Mouse (Mus musculus) liver, embryonic 11.5 days (tissue): Measurements from ENCODE around the gene Mafk. TPM values are rescaled to one million over a fixed set of nuclear protein-coding genes. Genes with fewer than 3 reads are reported as not detected.

ENCODE experiments used
- ATAC-seq: fragments of 200-750 bp; cut with Nextera tagmentation; replicated peaks from 2 replicates; pipeline ENCODE4 v1.8.0; 2017; ENCODE audit warnings: moderate number of reproducible peaks, mild to moderate bottlenecking, moderate TSS enrichment, moderate library complexity; ENCODE audit not compliant: low FRiP score
- DNase-seq: peaks from one replicate; pipeline ENCODE4 v3.0.0-alpha.2; 2017; ENCODE audit warnings: low spot score
- H3K27ac ChIP-seq: fragments of 300-500 bp; sonication (generic); 2 replicates; pipeline ENCODE4 v1.5.1; 2014; ENCODE audit warnings: mild to moderate bottlenecking, low read depth, low read length, control low read depth
- H3K27me3 ChIP-seq: fragments of 300-500 bp; sonication (generic); replicated peaks from 2 replicates; pipeline ENCODE4 v1.6.1; 2014; ENCODE audit warnings: low read length, mixed read lengths; ENCODE audit not compliant: control insufficient read depth, insufficient read depth
- H3K36me3 ChIP-seq: fragments of 300-500 bp; sonication (generic); 2 replicates; pipeline ENCODE4 v1.6.1; 2014; ENCODE audit warnings: mild to moderate bottlenecking, low read length, moderate library complexity, mixed read lengths; ENCODE audit not compliant: control insufficient read depth, insufficient read depth
- H3K4me1 ChIP-seq: fragments of 300-500 bp; sonication (generic); replicated peaks from 2 replicates; pipeline ENCODE4 v1.6.1; 2014; ENCODE audit warnings: low read length, mixed read lengths; ENCODE audit not compliant: control insufficient read depth, insufficient read depth
- H3K4me2 ChIP-seq: fragments of 300-500 bp; sonication (generic); 2 replicates; pipeline ENCODE4 v1.6.1; 2014; ENCODE audit warnings: mild to moderate bottlenecking, control low read depth, moderate library complexity
- H3K4me3 ChIP-seq: fragments of 300-500 bp; sonication (generic); 2 replicates; pipeline ENCODE4 v1.5.1; 2014; ENCODE audit warnings: low read depth, low read length, control low read depth
- H3K9ac ChIP-seq: fragments of 300-500 bp; sonication (generic); 2 replicates; pipeline ENCODE4 v1.6.1; 2014; ENCODE audit warnings: low read depth, low read length, control low read depth
- H3K9me3 ChIP-seq: fragments of 300-500 bp; sonication (generic); 2 replicates; pipeline ENCODE4 v1.6.1; 2016; ENCODE audit warnings: low read length, inconsistent platforms, mixed read lengths; ENCODE audit not compliant: control insufficient read depth
- WGBS: fragments of 180-500 bp; shearing (Covaris S2); extraction: QIAGEN DNeasy Blood & Tissue Kit; methylation state at CpG from one replicate; pipeline ENCODE4 v1.1.7; 2014; 5-methylcytosine and 5-hydroxymethylcytosine counted together
- polyA plus RNA-seq: library from polyadenylated mRNA; unstranded; fragments of >200 nt; fragmentation: Nextera tagmentation; extraction: Ambion mirVana; gene quantifications from 2 replicates; pipeline ENCODE4 v1.2.1, GENCODE M21; 2014

The Mafk gene
- polyA plus RNA-seq, 1 experiment from 2014 or later, result 30.4 TPM

GRCm38 (mm10) chr5:139758096-139758495 is 33.2 kb upstream of the Mafk start:
- no peaks in the 10 kb centered on the region for H3K27me3 ChIP-seq
- H3K36me3 ChIP-seq, result peaks cover 46% of the 10 kb centered on the region
- no peak overlapping the region for H3K4me3 ChIP-seq
- H3K9ac ChIP-seq, result no peak overlapping the region
- DNase-seq (no peak), ATAC-seq (no peak)
- H3K27ac ChIP-seq, result no peak overlapping the region
- no peak overlapping the region for H3K4me2 ChIP-seq
- WGBS, result 90% methylated on average over 16 of the region's 16 CpGs
- H3K9me3 ChIP-seq, result no peaks in the 10 kb centered on the region
- H3K4me1 ChIP-seq, result no peaks in the 10 kb centered on the region

GRCm38 (mm10) chr5:139764296-139764695 is 27.0 kb upstream of the Mafk start:
- Histone ChIP-seq H3K9me3 (no peaks in the 10 kb centered on the region), H3K4me3 (no peak overlapping the region), H3K4me2 (no peak overlapping the region), H3K27ac (no peak overlapping the region), H3K9ac (no peak overlapping the region), H3K27me3 (no peaks in the 10 kb centered on the region), H3K36me3 (peaks cover 63% of the 10 kb centered on the region), H3K4me1 (no peaks in the 10 kb centered on the region)
- DNase-seq, result no peak
- WGBS, result 79% methylated on average over 11 of the region's 11 CpGs
- ATAC-seq, result no peak; the same call in 1 of the 2 replicates

GRCm38 (mm10) chr5:139768216-139768615 is 23.1 kb upstream of the Mafk start:
- H3K4me2 ChIP-seq, result no peak overlapping the region
- ATAC-seq, result no peak
- H3K4me3 ChIP-seq, result no peak overlapping the region
- H3K9me3 ChIP-seq, result no peaks in the 10 kb centered on the region
- no peaks in the 10 kb centered on the region for H3K27me3 ChIP-seq
- peaks cover 72% of the 10 kb centered on the region for H3K36me3 ChIP-seq
- H3K4me1 ChIP-seq, result no peaks in the 10 kb centered on the region
- no peak overlapping the region for H3K9ac ChIP-seq
- DNase-seq, result no peak
- no peak overlapping the region for H3K27ac ChIP-seq
- WGBS, result 91% methylated on average over 8 of the region's 8 CpGs

GRCm38 (mm10) chr5:139775216-139775926 is 15.9 kb upstream of the Mafk start, which contains the start of gene Ints1:
Ints1 (minus strand) TSS chr5:139775674.
- H3K9ac ChIP-seq, result peak within 1 kb of the TSS; percentile 73
- H3K4me1 ChIP-seq, result peaks cover 9% of the 10 kb centered on the region
- ATAC-seq, result peak; percentile 89
- no peaks in the 10 kb centered on the region for H3K27me3 ChIP-seq
- DNase-seq, result peak; percentile 92
- H3K9me3 ChIP-seq, result no peaks in the 10 kb centered on the region
- peak within 1 kb of the TSS; percentile 98 for H3K4me3 ChIP-seq
- under 1% methylated on average over 55 of the region's 55 CpGs for WGBS
- peak within 1 kb of the TSS; percentile 34; the same call in 1 of the 2 replicates for H3K27ac ChIP-seq
- H3K4me2 ChIP-seq, result peak within 1 kb of the TSS; percentile 78
- H3K36me3 ChIP-seq, result peaks cover 24% of the 10 kb centered on the region

- Histone ChIP-seq H3K4me1 (peaks cover 9% of the 10 kb centered on the region), H3K9ac (no peak overlapping the region), H3K9me3 (no peaks in the 10 kb centered on the region), H3K4me3 (no peak overlapping the region), H3K27me3 (no peaks in the 10 kb centered on the region), H3K27ac (no peak overlapping the region), H3K36me3 (peaks cover 10% of the 10 kb centered on the region), H3K4me2 (no peak overlapping the region)
- 74% methylated on average over 5 of the region's 5 CpGs for WGBS
- DNase-seq (no peak), ATAC-seq (no peak)
These were observed 14.3 kb upstream of the Mafk start for GRCm38 (mm10) chr5:139776966-139777365.

GRCm38 (mm10) chr5:139781406-139781805 is 9.9 kb upstream of the Mafk start:
- Histone ChIP-seq H3K9me3 (no peaks in the 10 kb centered on the region), H3K36me3 (no peaks in the 10 kb centered on the region), H3K27me3 (no peaks in the 10 kb centered on the region), H3K27ac (no peak overlapping the region), H3K4me3 (no peak overlapping the region), H3K9ac (no peak overlapping the region), H3K4me2 (no peak overlapping the region), H3K4me1 (no peaks in the 10 kb centered on the region)
- DNase-seq, result no peak
- 81% methylated on average over 8 of the region's 8 CpGs for WGBS
- no peak for ATAC-seq

GRCm38 (mm10) chr5:139789466-139789865 is 1.8 kb upstream of the Mafk start:
- ATAC-seq, result no peak
- Histone ChIP-seq H3K27ac (0 out of 2 replicates have a peak overlapping the region, but pooled peaks have one; percentile 1), H3K9ac (no peak overlapping the region)

GRCm38 (mm10) chr5:139792159-139792775 is 954 bp downstream of the Mafk start:
- peaks cover 57% of the 10 kb centered on the region for H3K4me1 ChIP-seq
- H3K4me3 ChIP-seq, result peak overlapping the region; percentile 99
- H3K9me3 ChIP-seq, result no peaks in the 10 kb centered on the region
- DNase-seq (no peak), ATAC-seq (no peak; the same call in 1 of the 2 replicates)
- peaks cover 3% of the 10 kb centered on the region; the same call in 1 of the 2 replicates for H3K36me3 ChIP-seq
- H3K27me3 ChIP-seq, result no peaks in the 10 kb centered on the region
- peak overlapping the region; percentile 92 for H3K27ac ChIP-seq
- WGBS, result 9% methylated on average over 11 of the region's 11 CpGs
- H3K4me2 ChIP-seq, result peak overlapping the region; percentile 70
- peak overlapping the region; percentile 96 for H3K9ac ChIP-seq

More at GRCm38 (mm10) chr5:139789466-139789865, 1.8 kb upstream of the Mafk start:
- H3K4me2 ChIP-seq, result no peak overlapping the region
- WGBS, result 45% methylated on average over 4 of the region's 4 CpGs
- H3K27me3 ChIP-seq, result no peaks in the 10 kb centered on the region
- H3K36me3 ChIP-seq, result no peaks in the 10 kb centered on the region
- DNase-seq, result no peak
- no peak overlapping the region for H3K4me3 ChIP-seq
- H3K4me1 ChIP-seq, result peaks cover 29% of the 10 kb centered on the region
- H3K9me3 ChIP-seq, result no peaks in the 10 kb centered on the region
